Mouse (Mus musculus): ENCODE measurements around the gene Arid2. TPM values are rescaled to one million over a fixed set of nuclear protein-coding genes. Genes with fewer than 3 reads are reported as not detected.
"Not testable (repeated sequence)": the region's sequence is repeated elsewhere in the genome, so short reads cannot be mapped to it uniquely, and the experiment has no call there.

Arid2 gene
- total RNA-seq, 2 experiments from 2014 or later: 43.7 to 46.0 TPM

GRCm38 (mm10) chr15:96285323-96286014 is 1.8 kb upstream of the Arid2 start:
- DNase-seq (ENCODE audit: low spot score in 2 of 2): peak; percentile 85 to 89

DNA sequence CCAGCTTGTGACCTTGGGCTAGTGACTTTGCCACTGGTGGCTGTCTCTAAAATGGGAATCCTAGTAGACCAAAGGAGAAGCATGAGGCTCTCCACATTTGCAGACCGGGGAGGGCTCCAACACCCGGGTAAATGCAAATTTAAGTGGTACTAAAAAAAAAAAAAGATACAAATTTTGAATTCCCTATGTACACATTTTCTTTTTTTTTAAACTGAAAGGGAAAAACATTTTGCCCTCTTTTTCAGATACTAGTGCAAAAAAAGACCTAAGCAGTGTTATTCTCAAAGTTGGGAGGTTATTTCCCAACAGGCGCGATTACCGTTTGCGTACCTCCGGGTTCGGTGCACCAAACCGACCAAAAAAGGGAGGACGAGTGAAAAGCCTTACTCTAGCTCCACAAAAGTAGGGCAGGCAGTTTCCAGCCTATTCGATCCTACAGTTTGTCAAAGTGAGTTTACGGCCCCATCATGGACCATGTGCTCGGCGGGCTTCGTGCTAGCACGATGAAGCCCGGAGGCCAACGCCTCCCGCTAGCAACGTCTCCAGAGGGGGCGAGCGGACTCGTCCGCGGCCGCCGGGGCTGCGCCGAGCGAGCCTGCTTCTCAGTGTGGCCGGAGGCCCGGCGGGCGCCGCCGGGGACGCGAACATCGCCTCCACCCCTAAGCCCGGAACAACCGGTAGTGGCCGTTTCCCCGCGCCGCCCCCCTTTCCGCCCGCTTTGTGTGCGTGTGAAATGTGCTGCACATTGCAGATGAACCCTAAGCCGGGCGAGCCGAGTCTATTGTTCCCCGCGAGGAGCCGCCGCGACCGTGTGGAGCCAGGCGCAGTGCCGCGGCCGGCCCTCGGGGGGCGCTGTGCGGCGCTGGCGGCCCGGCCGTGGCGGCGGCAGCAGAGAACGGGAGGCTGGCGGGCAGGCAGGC is 1.0 kb upstream of the Arid2 start:
- peak; percentile 93 to 97 for DNase-seq (ENCODE audit: low spot score in 2 of 2)

DNA sequence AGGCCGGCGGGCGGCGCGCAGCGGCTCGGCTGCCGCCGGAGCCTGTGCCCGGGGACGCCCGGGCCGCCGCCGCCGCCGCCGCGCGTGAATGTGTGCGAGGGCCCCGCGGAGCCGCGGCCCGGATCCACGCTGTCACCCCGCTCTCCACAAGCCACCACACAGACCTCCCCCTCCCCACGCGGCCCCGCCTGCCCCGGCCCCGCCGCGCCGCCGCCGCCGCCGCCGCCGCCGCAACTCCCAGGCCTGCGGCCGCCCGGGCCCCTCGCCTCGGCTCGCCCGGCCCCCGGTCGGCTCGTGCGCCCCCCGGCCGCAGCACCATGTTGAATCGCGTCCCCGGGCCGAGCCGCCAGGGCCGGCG is 404 bp upstream of the Arid2 start:
- DNase-seq (ENCODE audit: low spot score in 2 of 2): no peak

GRCm38 (mm10) chr15:96287976-96288835 is 888 bp downstream of the Arid2 start:
- peak; percentile 57 to 66 for DNase-seq (ENCODE audit: low spot score in 2 of 2)

DNA sequence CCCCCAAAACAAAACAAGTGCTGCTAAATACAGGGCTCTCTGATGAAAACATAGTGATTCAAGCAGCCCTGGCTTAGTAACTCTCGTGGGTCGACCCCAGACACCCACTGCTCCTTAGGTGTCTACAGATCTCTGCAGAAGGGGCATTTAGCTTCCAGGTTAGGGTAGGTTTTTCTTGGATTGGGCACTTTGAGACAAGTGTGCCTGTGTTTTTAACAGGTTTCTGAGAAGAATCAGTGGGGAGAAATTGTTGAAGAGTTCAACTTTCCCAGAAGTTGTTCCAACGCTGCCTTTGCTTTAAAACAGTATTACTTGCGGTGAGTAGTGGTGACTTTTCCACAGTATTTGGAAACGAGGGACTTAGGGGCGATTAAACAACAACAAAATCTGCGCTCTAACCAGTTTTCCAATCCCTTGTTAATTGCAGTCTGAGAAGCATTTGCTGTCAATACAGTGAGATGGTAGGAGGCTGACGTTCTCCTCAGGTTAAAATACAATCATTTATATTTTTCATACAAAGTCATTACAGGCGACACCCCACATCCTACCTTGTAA is 1.6 kb downstream of the Arid2 start:
- DNase-seq (ENCODE audit: low spot score in 2 of 2): no peak

- no peak for DNase-seq (ENCODE audit: low spot score in 2 of 2)
Measured at GRCm38 (mm10) chr15:96290001-96290400, 2.7 kb downstream of the Arid2 start.

- no peak for DNase-seq (ENCODE audit: low spot score in 2 of 2)
Measured at GRCm38 (mm10) chr15:96293444-96293843, 6.1 kb downstream of the Arid2 start.

DNA sequence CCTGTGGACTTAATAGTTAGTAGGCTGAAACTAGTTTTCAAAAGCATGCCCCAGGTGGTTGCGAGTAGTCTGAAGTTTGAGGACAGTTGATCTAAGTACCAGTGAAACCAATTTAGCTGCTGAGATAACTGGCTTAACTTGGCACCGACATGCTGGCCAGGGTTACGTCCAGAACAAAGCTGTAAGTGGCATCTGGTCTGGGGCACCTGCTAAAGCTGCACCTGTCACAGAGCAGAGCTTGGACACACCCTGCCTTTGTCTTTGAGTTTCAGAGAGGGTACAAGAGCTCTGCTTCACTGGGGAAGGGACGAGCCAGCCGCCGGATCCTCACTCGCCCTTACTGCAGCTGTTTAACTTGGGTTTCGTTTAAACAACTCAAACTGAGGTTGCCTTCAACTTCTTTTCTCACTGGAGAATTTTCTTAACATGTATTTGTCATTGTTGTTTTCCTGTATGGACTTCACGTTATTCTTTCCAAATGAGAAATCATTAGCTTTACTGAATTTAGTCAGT is 9.8 kb downstream of the Arid2 start:
- no peak for DNase-seq (ENCODE audit: low spot score in 2 of 2)

- DNase-seq (ENCODE audit: low spot score in 2 of 2): no peak
Measured at GRCm38 (mm10) chr15:96297623-96298188, 10.4 kb downstream of the Arid2 start.

GRCm38 (mm10) chr15:96309310-96309709 is 22.0 kb downstream of the Arid2 start:
- no peak for DNase-seq (ENCODE audit: low spot score in 2 of 2)

- no peak for DNase-seq (ENCODE audit: low spot score in 2 of 2)
Measured at GRCm38 (mm10) chr15:96312902-96313301, 25.6 kb downstream of the Arid2 start.

- no peak for DNase-seq (ENCODE audit: low spot score in 2 of 2)
Measured at GRCm38 (mm10) chr15:96315664-96316063, 28.3 kb downstream of the Arid2 start.

- no peak for DNase-seq (ENCODE audit: low spot score in 2 of 2)
Measured at GRCm38 (mm10) chr15:96319335-96319734, 32.0 kb downstream of the Arid2 start.

- DNase-seq (ENCODE audit: low spot score in 2 of 2): no peak
Measured at GRCm38 (mm10) chr15:96325726-96326328, 38.5 kb downstream of the Arid2 start.

DNA sequence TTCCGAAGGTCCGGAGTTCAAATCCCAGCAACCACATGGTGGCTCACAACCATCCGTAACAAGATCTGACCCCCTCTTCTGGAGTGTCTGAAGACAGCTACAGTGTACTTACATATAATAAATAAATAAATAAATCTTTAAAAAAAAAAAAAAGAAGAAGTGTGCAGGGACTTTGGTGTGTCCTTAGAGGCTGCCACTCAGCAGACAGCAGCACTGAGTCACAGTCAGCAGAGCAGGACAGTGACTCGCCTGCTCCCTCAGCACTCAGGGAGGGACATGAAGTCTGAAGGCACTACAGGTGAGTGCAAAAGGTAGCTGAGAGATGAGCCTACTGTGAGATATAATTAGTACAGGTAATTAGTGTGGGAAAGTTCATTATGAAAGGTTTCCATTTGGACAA is 41.4 kb downstream of the Arid2 start:
- DNase-seq (ENCODE audit: low spot score in 2 of 2): not testable (repeated sequence)

DNA sequence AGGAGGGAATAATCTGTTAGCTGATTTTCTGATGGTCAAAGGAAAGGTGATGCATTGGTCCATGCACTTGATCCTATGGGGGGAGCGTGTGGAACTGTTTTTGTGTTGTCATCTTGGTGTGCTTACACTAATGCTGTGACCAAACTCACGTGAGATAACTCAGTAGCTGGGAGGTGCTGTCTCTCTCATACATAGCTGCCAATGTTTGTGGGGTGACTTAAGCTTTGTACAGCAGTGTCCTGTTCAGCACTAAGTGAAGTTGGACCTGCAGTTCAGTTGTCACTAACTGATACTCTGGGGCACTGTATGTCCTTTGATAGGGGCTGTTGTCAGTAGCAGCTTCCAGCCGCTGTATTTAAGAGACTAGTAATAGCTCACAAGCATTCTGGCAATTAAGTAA is 43.2 kb downstream of the Arid2 start:
- DNase-seq (ENCODE audit: low spot score in 2 of 2): no peak

GRCm38 (mm10) chr15:96332468-96333213 is 45.3 kb downstream of the Arid2 start:
- DNase-seq (ENCODE audit: low spot score in 2 of 2): no peak

- DNase-seq (ENCODE audit: low spot score in 2 of 2): no peak
Measured at GRCm38 (mm10) chr15:96333350-96333749, 46.0 kb downstream of the Arid2 start.

DNA sequence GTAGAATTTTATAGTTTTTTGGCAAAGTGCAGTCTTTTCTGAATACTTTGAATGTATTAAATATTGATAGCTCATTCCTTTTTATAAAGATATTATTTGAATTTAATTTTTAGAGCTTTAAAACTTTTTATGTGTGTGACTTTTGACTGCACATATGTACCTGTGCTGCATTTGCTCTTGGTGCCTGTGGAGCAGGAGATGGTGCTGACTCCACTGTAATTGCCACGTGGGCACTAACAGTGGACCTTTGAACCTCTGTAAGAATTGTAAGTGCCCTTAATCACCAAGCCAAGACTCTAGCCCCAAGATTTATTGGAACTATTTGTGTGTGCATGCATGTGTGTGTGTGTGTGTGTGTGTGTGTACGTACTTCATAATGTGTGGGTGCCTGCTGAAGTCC is 53.6 kb downstream of the Arid2 start:
- DNase-seq (ENCODE audit: low spot score in 2 of 2): no peak

Data from layer of hippocampus, postnatal 10 days (tissue).